Mouse (Mus musculus) bone marrow macrophage, adult 2 months (primary cell): ENCODE results near the gene Qsox1.

Experiments used
- CTCF ChIP-seq: IDR thresholded peaks from 2 replicates; pipeline ENCODE4 v1.5.1; 2012; ENCODE audit warnings: low read depth, mild to moderate bottlenecking, low read length, moderate library complexity
- POLR2A ChIP-seq: IDR thresholded peaks from 2 replicates; pipeline ENCODE4 v1.6.1; 2012; ENCODE audit warnings: mild to moderate bottlenecking, low read depth, low read length, borderline replicate concordance

- TF ChIP-seq CTCF, result no peak
- TF ChIP-seq POLR2A, result no peak
Measured at GRCm38 (mm10) chr1:155742411-155743363, 70.0 kb downstream of the Qsox1 start.
